Mouse (Mus musculus) right cerebral cortex, adult 18-20 months (tissue): Measurements from ENCODE around the gene Mboat7.

Experiments used
- DNase-seq: peaks from one replicate; pipeline ENCODE4 v3.0.0; 2022; ENCODE audit warnings: mixed read lengths

Gene Mboat7

DNA sequence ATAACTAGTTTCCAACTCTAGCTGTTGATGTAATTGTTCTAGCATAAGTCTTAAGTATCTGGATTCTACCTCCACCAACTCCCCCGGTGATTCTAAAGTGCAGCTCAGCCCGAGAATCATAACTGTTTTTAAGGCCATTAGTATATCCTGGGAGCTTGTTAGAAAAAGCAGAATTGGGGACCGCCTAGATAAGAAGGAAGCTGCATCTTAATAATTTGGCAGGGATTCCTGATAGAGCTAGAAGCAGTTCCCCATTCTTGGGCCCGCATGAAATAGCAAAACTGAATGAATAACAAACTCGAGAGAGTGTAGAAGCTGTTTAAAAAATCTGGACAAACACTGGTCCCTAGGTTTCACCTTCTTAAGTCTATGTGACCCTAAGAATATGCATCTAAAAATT, 49.9 kb downstream of the Mboat7 start:
- no peak for DNase-seq

GRCm38 (mm10) chr7:3630478-3630815, 62.9 kb downstream of the Mboat7 start:
- no peak for DNase-seq

- DNase-seq: peak; percentile 95
Measured at GRCm38 (mm10) chr7:3629543-3630477, 63.5 kb downstream of the Mboat7 start, which contains the start of the genes Tfpt and Prpf31. Tfpt (minus strand) TSS chr7:3629929. Prpf31 (plus strand) TSS chr7:3629985.

GRCm38 (mm10) chr7:3629030-3629429, 64.3 kb downstream of the Mboat7 start:
- DNase-seq: no peak
